Mouse (Mus musculus): ENCODE results near the gene Nxnl2. TPM values are rescaled to one million over a fixed set of nuclear protein-coding genes. Genes with fewer than 3 reads are reported as not detected.

The Nxnl2 gene
- total RNA-seq, 2 experiments from 2014 or later, result 1.1 to 1.4 TPM

Small RNAs within 50 kb of the gene (microRNA-seq; reads per million reads assigned to microRNA genes)
- 0 reads per million in 2 experiments for gene Gm44341

Other genes with a start within 250 kb of the Nxnl2 start
- gene Spin1, start 70.1 kb upstream of the Nxnl2 start, total RNA-seq (2021), result 10 to 100 TPM; 37.5 to 41.0 TPM
- 10 to 100 TPM; 17.9 to 18.4 TPM for gene S1pr3, start 237.6 kb downstream of the Nxnl2 start, total RNA-seq (2021)